Mouse (Mus musculus) yolk sac, embryonic 10.5 days (tissue): ENCODE measurements at regions not wholly inside any gene's neighbourhood (a gene's known extent, or its start where the extent isn't known, plus 50 kb on each side); places are given as distances from the start of the nearest gene placed in this dataset.

Source experiments
- DNase-seq: peaks from one replicate; pipeline ENCODE4 v3.0.0-alpha.2; 2017; ENCODE audit warnings: low spot score

DNA sequence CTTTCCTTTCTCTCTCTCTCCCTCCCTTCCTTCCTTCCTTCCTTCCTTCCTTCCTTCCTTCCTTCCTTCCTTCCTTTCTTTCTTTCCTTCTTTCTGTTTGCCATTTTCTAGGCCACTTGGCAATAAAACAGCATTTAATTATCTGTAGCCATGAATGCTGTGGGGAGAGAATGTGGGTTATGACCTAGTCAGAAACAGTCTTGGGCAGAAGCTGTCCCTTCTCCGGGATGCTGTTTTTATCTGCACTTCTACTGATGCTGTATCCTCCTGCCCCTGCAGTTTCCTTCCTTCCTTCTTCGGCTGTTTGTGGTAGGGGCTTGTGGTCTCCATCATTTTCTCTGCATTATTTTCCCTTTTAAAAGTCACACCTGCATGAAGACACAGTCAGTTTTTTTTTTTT, 272.3 kb upstream of the Sox2 start:
- DNase-seq: no peak

DNA sequence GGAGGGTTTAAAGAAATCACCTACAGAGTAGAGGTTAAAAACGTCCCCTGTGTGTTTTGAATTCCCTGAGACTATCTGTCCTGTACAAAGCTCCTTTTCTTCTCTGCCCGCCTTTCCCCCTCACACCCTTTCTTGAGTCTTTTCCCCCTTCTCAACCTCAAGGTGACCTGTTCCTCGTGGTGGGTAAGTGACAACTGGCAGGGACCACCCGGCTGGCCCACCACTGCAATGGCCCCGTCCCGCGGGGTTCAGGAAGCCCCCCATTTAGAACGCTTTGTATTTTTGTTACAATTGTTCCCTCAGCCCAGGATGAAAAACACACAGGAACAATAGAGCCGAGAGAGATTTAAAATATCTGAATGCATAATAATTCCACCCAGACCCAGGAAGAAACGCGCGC, 272.9 kb upstream of the Sox2 start:
- no peak for DNase-seq

DNA sequence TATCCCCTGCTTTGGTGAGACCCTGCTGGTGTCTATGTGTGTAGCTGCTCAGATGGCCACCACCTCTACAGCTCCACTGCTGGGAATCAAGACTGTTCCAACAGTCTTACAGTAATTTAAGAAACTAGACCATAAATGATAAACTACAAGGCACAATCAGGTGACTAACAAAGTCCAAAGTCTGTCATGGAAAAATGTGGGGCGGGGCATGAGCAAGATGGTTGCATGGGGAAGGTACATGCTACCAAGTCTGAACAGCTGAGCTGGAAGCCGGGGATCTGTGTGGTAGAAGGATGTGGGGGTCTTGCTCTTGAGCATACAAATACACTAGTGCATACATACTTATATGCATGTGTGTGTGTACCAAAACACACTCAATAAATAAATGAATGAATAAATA, 278.8 kb upstream of the Sox2 start:
- DNase-seq: no peak

DNA sequence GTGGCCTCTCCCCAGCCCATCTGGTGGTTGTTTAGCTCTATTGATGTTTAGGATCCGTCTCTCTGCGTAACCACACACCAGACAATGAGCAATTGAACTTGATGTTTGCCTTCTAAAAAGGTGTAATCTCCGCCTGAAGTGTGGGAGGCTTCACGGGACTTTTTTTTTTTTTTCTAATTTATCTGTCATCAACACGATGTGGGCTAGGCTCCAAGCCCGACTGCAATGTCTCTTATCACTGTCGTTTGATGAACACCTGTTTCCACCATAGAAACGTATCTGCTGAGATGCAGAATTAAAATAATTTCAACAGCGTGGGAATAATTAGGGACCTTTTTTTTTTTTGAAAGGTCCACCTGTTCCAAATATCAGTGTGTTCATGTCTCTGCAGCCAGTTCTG, 257.0 kb upstream of the Dnajc19 start:
- no peak for DNase-seq

DNA sequence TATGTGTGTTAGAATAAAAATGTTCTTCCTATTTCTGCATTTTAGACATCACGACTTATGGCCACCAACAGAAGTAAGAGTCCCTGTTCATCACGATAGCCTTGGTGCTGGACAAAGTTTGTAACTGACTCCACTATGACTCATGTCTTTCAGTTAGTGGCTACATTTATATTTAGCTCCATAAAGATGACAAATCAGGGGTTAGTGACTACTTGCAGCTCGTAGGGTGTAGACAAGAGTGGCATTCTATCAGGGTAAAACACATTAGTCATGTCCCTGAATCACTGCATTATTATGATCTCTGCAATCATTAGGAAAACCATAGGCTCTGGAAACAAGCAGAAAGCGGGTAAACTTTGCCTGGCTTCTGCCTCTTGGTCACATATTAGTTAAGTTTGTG, 252.4 kb upstream of the Dnajc19 start:
- no peak for DNase-seq

DNA sequence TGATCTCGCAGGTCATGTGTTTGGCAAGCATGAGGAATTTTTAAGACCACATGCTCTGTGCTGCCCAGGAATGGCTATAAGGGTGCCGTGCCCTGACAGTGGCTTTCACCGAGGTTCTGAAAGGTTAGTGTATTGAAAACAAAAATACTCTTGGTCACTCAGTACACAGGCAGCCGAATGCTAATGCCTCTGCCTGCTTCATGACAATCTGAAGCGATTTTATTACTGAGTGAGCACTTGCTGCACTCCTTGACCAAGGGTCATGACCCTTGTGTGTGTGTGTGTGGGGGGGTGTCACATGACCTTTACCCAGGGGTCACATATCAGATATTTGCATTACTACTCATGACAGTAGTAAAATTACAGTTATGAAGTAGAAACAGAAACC, 250.8 kb upstream of the Dnajc19 start:
- DNase-seq: no peak

DNA sequence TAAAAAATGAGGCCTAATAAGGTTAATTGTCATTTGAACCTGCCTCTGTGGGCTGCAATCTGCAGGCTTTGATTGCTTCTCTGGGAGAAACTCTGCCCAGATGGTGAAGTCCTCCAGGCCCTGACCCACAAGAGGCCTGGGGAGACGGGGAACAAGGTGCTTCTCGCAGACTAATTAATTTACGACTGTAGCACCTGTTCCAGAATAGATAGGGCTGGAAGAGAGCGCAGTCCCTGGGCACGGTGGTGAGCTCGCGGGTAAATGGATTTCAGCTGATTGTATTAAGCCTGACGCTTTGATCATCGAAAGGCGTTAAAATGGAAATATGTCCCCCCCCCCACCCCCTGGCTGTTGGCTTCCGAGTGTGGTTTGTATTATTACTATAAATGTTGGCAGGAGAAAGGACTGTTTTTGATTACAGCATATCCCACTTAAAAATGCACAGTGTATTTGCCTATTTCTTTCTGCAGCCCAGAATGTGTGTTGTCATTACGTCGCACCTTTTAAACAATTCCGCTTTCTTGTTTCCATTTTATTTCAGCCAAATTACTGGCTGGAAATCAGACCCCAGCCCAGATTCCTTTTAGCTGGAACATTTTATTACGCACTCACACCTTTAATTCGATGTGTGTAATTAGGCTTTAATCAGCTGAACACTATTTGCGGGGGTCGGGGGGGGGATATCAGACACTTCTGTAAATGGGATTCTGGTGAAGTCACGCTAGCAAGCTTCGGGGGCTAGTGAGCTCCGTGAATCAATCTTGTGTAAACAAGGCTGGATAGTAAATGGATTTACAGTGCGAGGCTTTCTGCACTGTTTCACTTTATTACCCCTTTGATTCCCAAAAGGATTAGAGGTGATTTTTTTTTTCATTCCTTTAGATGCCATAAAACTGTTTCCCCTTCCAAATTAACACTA, 250.1 kb upstream of the Dnajc19 start:
- no peak for DNase-seq

DNA sequence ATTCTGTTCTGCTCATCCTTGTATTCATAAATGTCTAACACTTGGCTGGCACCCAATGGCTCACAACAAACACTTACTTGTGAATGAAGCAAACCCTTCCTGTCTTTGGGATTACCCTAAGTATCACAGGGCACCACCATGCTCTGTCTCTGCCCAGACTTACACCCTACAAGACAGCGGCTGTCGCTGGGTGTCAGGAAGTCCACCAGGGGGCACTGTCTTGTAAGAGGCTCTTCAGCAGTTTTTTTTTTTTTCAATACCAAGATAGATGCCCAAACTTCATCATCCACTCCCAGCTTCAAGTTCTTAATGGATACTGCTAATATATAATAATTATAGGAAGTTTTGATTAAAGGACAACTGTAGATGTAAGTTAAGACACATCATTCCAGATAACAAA, 247.7 kb upstream of the Dnajc19 start:
- DNase-seq: no peak

DNA sequence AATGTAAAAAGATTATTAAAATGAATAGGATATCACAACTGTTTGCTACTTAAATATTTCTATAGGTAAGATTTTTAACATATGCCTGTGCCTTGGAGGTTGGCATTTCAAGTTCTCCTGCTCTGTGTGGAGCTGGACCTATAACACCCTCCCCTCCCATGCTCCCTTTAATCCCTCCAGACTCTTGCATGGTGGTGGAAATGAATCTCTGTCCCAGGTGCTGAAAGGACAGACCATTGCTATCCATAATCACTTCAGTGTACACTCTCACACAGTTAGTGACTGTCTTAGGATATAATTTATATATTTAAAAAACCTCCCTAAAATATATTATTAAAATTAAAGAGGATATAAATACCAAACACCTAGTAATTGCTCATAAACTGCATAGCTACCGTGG, 244.5 kb upstream of the Dnajc19 start:
- DNase-seq: peak; percentile 3

DNA sequence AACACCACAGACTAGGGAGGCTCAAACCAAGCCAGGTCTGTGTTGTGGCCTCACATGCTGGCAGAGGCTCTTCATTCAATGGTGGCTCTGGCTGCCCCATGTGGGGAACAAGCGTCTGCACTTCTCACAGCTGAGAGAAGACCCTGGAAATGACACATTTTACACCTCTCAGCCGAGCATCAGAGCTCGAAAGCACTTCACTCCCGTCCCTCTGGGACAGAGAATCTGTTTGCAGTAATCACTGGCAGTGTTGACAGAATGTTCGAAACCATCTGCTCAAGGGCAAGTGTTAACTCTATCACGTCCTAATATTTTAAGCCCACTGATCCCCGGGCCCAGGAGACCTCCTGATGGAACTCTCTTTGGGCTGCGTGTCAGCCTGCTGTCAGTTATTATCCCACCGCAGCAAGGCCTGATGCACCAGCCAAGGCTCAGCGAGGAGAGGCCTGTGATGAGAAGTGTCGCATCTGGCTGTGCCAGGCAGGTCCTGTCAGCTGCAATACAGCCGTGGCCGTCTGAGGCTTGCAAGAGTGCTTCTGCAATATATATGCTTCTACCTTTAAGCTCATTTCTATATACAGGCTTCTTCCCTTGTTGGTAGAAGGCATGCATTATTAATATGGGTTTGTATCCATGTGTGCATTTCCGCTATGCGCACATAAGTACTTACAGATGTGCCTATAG, 241.5 kb upstream of the Dnajc19 start:
- no peak for DNase-seq

DNA sequence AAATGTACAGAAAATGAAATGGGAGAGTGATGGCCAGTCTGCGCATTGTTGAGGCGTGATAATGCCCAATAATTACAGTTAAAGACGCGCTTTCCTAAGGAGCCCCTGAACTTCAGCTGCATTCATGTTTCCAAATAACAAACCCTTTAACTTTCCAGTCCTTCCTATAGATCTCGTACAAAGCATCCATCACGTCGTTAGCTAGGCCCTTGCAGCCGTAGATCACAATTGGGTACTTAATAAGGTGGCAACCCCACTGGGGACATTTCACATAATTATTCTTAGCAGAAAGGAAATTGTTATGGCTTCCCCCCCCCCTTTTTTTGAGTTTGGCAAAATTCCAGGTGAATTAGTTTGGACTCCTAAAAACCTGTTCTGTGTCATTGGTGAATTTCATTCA, 233.7 kb upstream of the Dnajc19 start:
- no peak for DNase-seq

DNA sequence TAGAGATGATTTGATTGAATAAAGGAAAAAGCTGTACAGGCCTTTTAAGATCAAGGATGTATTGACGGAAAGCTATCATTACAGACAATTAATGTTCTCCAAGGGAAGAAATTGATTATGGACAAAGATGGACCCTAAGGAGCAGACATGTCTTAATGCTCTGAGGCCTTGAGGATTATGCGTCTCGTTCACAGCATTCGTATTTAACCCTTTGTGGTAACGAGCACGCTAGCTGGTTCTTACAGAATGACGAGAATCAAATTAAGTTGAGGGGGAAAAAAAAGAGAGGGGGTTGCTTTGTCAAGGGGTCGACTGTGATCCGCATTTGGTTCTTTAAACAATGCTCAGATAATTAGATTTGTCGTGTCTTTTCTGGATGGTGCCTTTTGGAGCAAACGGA, 233.3 kb upstream of the Dnajc19 start:
- DNase-seq: no peak

DNA sequence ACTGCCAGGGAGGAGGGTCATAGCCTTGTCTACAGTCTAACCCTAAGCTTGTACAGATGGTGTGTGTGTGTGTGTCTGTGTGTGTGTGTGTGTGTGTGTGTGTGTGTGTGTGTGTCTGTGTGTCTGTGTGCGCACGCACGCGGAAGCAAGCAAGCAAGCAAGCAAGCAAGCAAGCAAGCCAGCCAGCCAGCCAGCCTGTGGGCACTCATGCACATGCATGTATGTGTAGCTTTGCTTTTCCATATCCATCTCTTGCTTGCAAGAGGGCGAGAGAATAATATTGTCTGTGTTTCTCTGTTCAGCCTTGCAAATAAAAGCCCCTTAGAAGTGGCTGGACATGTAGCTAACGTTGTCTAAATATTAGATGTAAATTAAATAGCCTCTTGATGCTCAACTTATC, 230.8 kb upstream of the Dnajc19 start:
- DNase-seq: no peak

DNA sequence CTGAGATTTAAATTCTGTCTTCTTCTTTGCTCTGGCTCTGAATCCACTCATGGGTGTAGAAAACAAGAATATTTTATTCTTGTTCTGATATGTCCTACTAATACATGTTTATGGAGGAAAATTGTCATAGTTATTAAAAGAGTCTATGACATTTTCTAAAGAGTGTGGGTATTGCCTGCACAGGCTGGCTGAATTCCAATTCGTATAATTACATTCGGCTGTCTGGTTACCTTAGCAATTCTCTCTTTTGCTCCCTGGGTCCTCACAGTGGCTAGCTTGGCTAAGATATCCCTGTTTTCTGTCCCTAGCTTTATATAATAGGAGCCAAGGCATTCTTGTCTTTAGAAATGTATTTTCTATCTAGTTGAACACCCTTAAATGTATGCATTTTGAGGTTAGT, 218.5 kb upstream of the Dnajc19 start:
- no peak for DNase-seq

DNA sequence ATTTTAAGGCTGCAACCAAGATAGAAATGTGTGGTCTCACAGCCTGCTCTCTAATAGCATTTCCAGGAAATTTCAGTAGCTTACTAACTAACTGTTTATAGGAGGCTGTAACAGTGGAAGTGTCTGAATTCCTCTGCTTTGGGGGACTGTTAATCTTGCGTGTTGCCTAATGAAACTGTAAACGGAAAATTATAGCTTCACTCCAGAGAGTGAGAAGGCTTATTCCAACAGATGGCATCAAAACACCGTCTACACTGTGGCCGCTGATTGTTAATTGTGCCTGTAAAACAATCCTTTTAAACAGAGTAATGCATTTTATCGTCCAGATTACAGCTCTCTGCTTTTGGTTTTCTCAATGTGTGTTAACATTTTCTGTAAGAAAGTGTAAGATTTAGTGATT, 206.7 kb upstream of the Dnajc19 start:
- DNase-seq: no peak

DNA sequence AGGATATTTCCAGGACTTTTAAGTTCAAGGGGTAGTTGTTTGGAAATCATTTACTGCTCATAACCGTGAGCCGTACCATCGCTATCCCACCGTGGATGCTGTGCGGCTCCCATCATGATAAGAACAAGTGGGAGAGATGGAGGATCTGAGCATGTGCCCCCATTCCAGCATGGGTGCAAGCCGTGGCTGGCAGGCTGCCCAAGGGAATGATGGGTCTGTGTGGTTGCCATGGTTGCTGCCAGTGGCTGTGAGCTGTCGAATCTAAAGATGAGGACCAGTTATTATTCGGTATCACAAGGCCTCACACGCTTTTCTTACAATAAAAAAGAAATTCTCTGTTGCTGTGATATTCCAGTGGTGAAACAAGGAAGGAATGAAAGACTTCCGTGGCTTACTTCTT, 189.0 kb upstream of the Dnajc19 start:
- DNase-seq: no peak

DNA sequence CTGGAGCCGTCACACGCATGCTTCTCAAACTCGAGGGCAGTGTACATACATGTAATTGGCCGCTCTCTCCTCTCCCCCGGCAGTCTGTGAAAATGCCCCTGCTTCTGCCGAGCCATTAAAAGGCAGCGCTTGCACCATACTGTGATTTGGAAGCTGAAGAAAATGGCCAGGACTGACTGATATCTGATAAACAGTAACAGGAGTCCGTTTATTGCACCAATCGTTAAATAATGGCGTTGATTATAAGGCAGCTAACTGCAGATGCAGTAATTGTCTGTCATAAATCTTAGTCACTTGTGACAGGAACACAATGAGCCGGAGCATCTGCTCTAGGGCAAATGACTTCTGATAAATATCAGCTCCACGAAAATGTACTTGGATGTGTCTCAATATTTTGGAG, 185.3 kb upstream of the Dnajc19 start:
- no peak for DNase-seq

DNA sequence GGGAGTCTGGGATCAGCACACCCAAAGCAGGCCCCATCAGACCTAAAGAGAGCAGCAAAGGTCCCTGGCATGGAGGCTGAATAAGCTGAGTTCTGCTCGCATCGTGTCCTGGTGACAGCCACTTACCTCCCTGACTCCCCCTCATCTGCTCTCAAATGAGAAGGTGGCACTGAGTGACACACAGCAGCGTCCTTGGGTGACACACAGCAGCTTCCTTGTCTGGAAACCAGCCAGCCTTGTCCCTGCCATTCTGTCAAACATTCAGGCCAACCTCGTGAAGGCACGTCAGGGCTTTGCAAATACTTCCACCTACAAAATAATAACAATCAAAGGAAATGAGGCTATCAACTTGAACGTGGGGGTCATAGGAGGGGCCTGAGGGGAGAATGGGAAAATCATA, 183.7 kb upstream of the Dnajc19 start:
- no peak for DNase-seq

DNA sequence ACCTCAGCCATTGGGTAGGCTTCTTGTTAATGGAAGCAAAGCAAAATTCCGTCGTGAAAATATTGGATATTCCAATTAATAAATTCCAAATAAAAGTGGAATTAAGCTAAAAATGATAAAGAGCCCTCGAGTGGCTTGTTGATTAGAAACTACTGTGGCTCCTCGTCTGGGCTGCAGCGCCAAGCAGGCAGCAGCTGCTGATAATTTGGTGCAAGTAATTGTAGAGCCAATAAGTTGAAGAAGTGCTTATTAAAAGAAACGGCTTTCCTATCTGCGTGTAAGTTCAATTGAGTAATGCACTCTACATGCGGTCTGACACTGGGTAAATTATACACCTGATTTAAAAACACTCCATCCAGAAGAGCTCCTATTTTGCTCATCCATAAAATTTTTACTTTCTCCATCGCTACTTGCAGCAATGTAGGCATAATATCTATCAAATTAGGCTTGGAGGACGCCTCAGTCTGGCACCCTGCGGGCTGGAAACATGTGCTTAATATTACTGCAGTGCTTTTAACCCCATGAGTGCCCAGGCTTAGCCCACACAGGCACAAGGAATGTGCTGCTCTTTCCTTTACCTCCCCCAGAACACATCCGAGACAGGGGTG, 171.7 kb upstream of the Dnajc19 start:
- DNase-seq: no peak

DNA sequence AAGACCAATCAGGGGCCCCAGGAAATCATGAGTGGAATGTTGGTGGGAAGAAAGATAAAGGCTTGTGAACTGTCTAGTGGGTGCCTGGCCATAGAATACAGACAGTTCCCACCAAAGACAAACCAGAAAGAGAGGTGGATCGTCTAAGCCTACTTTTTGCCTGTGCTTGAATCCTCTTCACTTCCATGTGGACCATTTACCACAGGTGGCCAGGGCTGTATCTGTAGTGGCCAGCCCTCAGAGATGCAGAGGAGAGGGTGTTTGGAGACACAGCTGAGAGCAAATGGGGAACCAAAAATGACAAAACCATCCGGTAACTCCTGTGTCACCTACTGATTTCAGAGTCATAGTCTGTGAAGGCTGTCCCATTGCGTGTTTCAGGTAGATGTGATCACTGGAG, 161.0 kb upstream of the Dnajc19 start:
- no peak for DNase-seq

DNA sequence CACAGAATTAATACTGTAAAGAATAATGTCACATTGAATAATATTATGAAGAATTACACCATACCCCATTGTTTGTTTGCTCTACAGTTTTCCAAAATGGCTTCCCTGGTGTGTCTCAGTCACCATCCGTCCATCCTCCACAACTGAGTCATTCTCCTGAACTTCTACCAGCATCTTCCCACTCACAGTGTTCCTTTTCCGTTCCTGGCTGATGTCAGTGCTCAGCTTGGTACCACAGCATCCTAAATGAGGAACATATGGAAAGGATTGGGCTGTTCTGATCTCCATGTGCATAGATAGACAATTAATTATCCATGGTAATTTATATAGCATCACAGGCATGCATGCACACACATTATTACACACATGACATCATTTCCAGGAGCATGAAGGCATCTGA, 158.9 kb upstream of the Dnajc19 start:
- no peak for DNase-seq

DNA sequence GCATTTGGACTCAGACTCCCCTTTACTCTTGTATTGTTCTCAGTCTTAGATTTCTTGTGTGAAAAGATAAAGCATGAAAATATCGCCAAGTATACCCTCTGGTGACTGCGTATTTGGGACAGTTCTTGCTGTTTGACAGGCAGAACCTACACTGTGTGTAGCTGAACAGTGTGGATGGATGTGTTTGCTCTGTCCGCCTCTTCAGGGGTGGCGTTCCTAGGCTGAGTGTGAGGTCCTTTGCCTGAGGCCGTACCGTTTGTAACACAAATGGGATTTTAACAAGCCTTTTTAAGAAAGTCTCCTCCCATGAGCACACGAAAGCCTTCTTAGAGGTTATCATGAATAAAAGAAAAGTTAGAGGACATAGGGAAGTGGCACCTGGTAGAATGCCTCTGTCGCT, 153.3 kb upstream of the Dnajc19 start:
- DNase-seq: no peak
